Comparison of ENCODE assay signal across 8 mouse cellular contexts in genomic region chr4:118437829-118438253, GRCm38 (mm10). TPM values are rescaled to one million over a fixed set of nuclear protein-coding genes. Genes with fewer than 3 reads are reported as not detected.
DNase-seq lines count a peak whose midpoint lies in the region; ATAC-seq lines count a peak whose summit lies in the region.

No protein-coding gene starts in this region.

- peak overlapping the region; percentile 90 for H3K27ac ChIP-seq in forebrain, embryonic 15.5 days (replicated peaks)
- peak overlapping the region; percentile 86 for H3K27ac ChIP-seq in intestine, embryonic 14.5 days (ENCODE audit: low read depth)
- H3K27ac ChIP-seq in stomach, embryonic 14.5 days (ENCODE audit: low read length): peak overlapping the region; percentile 91

- peak; percentile 71 for DNase-seq in 416B (ENCODE audit: low read depth)
- DNase-seq in Muller cell, postnatal 12 days (ENCODE audit: inconsistent ontology term): peak; percentile 70
- peak; percentile 77 for DNase-seq in intestine, embryonic 14.5 days (ENCODE audit: low spot score)
- DNase-seq in adrenal gland, adult 18-20 months (ENCODE audit: low spot score in 2 of 2): no peak
- DNase-seq in adrenal gland, adult 2 months: no peak

- ATAC-seq in forebrain, embryonic 15.5 days (replicated peaks): peak; percentile 44
- no peak for ATAC-seq in intestine, embryonic 14.5 days (replicated peaks; ENCODE audit: low FRiP score, low TSS enrichment, low read depth)
- ATAC-seq in megakaryocyte, adult 5-6 weeks (ENCODE audit: poor library complexity, severe bottlenecking): peak; percentile 45
- ATAC-seq in stomach, embryonic 14.5 days (ENCODE audit: insufficient number of reproducible peaks, insufficient read depth, low FRiP score, low read depth): no peak

- H3K4me2 ChIP-seq in forebrain, embryonic 15.5 days (replicated peaks): peak overlapping the region; percentile 98
- H3K4me2 ChIP-seq in intestine, embryonic 14.5 days (ENCODE audit: low read length): peak overlapping the region; percentile 77
- H3K4me2 ChIP-seq in stomach, embryonic 14.5 days (replicated peaks; ENCODE audit: low read depth, low read length): peak overlapping the region; percentile 92

- no peaks in the 10 kb centered on the region for H3K9me3 ChIP-seq in forebrain, embryonic 15.5 days
- H3K9me3 ChIP-seq in intestine, embryonic 14.5 days (ENCODE audit: control insufficient read depth, low read length): no peaks in the 10 kb centered on the region
- no peaks in the 10 kb centered on the region for H3K9me3 ChIP-seq in stomach, embryonic 14.5 days (ENCODE audit: control insufficient read depth, low read depth, low read length)

- peak overlapping the region; percentile 63 for H3K4me3 ChIP-seq in forebrain, embryonic 15.5 days
- H3K4me3 ChIP-seq in intestine, embryonic 14.5 days (ENCODE audit: low read depth, low read length): peak overlapping the region; percentile 66
- H3K4me3 ChIP-seq in stomach, embryonic 14.5 days (ENCODE audit: low read depth, low read length): peak overlapping the region; percentile 74

- H3K9ac ChIP-seq in forebrain, embryonic 15.5 days (replicated peaks): peak overlapping the region; percentile 72
- H3K9ac ChIP-seq in intestine, embryonic 14.5 days (ENCODE audit: low read length): peak overlapping the region; percentile 65
- peak overlapping the region; percentile 40 for H3K9ac ChIP-seq in stomach, embryonic 14.5 days (replicated peaks; ENCODE audit: low read depth, low read length)

- H3K4me1 ChIP-seq in forebrain, embryonic 15.5 days: peaks cover 37% of the 10 kb centered on the region
- peaks cover 25% of the 10 kb centered on the region for H3K4me1 ChIP-seq in intestine, embryonic 14.5 days (replicated peaks; ENCODE audit: control insufficient read depth, insufficient read depth, low read length)
- H3K4me1 ChIP-seq in stomach, embryonic 14.5 days (ENCODE audit: control insufficient read depth, insufficient read depth, low read length): peaks cover 20% of the 10 kb centered on the region

- H3K27me3 ChIP-seq in forebrain, embryonic 15.5 days: no peaks in the 10 kb centered on the region
- no peaks in the 10 kb centered on the region for H3K27me3 ChIP-seq in intestine, embryonic 14.5 days (replicated peaks; ENCODE audit: control insufficient read depth, insufficient read depth, low read length)
- H3K27me3 ChIP-seq in stomach, embryonic 14.5 days (ENCODE audit: control insufficient read depth, insufficient read depth, low read length): no peaks in the 10 kb centered on the region

- H3K36me3 ChIP-seq in forebrain, embryonic 15.5 days: peaks cover 5% of the 10 kb centered on the region; the same call in 1 of the 2 replicates
- peaks cover 30% of the 10 kb centered on the region for H3K36me3 ChIP-seq in intestine, embryonic 14.5 days (ENCODE audit: control insufficient read depth, insufficient read depth, low read length)
- H3K36me3 ChIP-seq in stomach, embryonic 14.5 days (ENCODE audit: control insufficient read depth, insufficient read depth, low read length): peaks cover 18% of the 10 kb centered on the region

- WGBS in forebrain, embryonic 15.5 days: 8% methylated on average over 12 of the region's 12 CpGs
- 6% methylated on average over 12 of the region's 12 CpGs for WGBS in intestine, embryonic 14.5 days
- WGBS in stomach, embryonic 14.5 days: 5% methylated on average over 12 of the region's 12 CpGs

RNA-seq across cellular contexts. Expression of gene Cdc20, which starts 0.7 kb away (rescaled TPM):
- 123 and 130 TPM in 2 replicates for polyA plus RNA-seq in forebrain, embryonic 15.5 days (2015; fragmentation: Nextera tagmentation; extraction: Ambion mirVana)
- 259 and 273 TPM in 2 replicates for polyA plus RNA-seq in intestine, embryonic 14.5 days (2014; fragmentation: Nextera tagmentation; extraction: Ambion mirVana)
- total RNA-seq in megakaryocyte, adult 5-6 weeks (2015): 47.3 and 47.8 TPM in 2 replicates
- 81.0 and 83.9 TPM in 2 replicates for total RNA-seq in megakaryocyte, adult 5-6 weeks (2017)
- polyA plus RNA-seq in stomach, embryonic 14.5 days (2014; fragmentation: Nextera tagmentation; extraction: Ambion mirVana): 219 and 230 TPM in 2 replicates
- total RNA-seq in adrenal gland, adult 18-20 months (2021): 1 to 10 TPM; 1.6 to 2.9 TPM
- 1 to 10 TPM; 3.6 to 4.5 TPM for total RNA-seq in adrenal gland, adult 2 months (2021)
- polyA plus RNA-seq in adrenal gland, adult 2 months (2012; rRNA removed): 6.9 and 8.1 TPM in 2 replicates

RNA-seq across cellular contexts. Expression of gene Elovl1, which starts 9.9 kb away (rescaled TPM):
- polyA plus RNA-seq in forebrain, embryonic 15.5 days (2015; fragmentation: Nextera tagmentation; extraction: Ambion mirVana): 21.3 and 21.4 TPM in 2 replicates
- 144 and 152 TPM in 2 replicates for polyA plus RNA-seq in intestine, embryonic 14.5 days (2014; fragmentation: Nextera tagmentation; extraction: Ambion mirVana)
- total RNA-seq in megakaryocyte, adult 5-6 weeks (2015): 88.6 and 93.9 TPM in 2 replicates
- 67.1 and 76.1 TPM in 2 replicates for total RNA-seq in megakaryocyte, adult 5-6 weeks (2017)
- 109 and 110 TPM in 2 replicates for polyA plus RNA-seq in stomach, embryonic 14.5 days (2014; fragmentation: Nextera tagmentation; extraction: Ambion mirVana)
- 10 to 100 TPM; 61.2 to 86.0 TPM for total RNA-seq in adrenal gland, adult 18-20 months (2021)
- total RNA-seq in adrenal gland, adult 2 months (2021): 100 to 1,000 TPM in 1 of 2 experiments, 10 to 100 TPM in 1; 81.0 to 123 TPM
- polyA plus RNA-seq in adrenal gland, adult 2 months (2012; rRNA removed): 158 and 228 TPM in 2 replicates

RNA-seq across cellular contexts. Expression of gene Mpl, which starts 19.5 kb away (rescaled TPM):
- 0.08 and 0.09 TPM in 2 replicates for polyA plus RNA-seq in forebrain, embryonic 15.5 days (2015; fragmentation: Nextera tagmentation; extraction: Ambion mirVana)
- polyA plus RNA-seq in intestine, embryonic 14.5 days (2014; fragmentation: Nextera tagmentation; extraction: Ambion mirVana): 0.31 and 0.46 TPM in 2 replicates
- 0.36 TPM in 1 of 2 replicates, not detected in the other for total RNA-seq in megakaryocyte, adult 5-6 weeks (2015)
- not detected in 2 replicates for total RNA-seq in megakaryocyte, adult 5-6 weeks (2017)
- 0.36 and 0.52 TPM in 2 replicates for polyA plus RNA-seq in stomach, embryonic 14.5 days (2014; fragmentation: Nextera tagmentation; extraction: Ambion mirVana)
- total RNA-seq in adrenal gland, adult 18-20 months (2021): under 1 TPM in 1 of 2 experiments, not detected in 1; 0.22 TPM
- under 1 TPM in 1 of 2 experiments, not detected in 1; 0.17 TPM for total RNA-seq in adrenal gland, adult 2 months (2021)
- 0.04 TPM in 1 of 2 replicates, not detected in the other for polyA plus RNA-seq in adrenal gland, adult 2 months (2012; rRNA removed)

RNA-seq across cellular contexts. Expression of gene Med8, which starts 28.7 kb away (rescaled TPM):
- 115 and 122 TPM in 2 replicates for polyA plus RNA-seq in forebrain, embryonic 15.5 days (2015; fragmentation: Nextera tagmentation; extraction: Ambion mirVana)
- 106 and 109 TPM in 2 replicates for polyA plus RNA-seq in intestine, embryonic 14.5 days (2014; fragmentation: Nextera tagmentation; extraction: Ambion mirVana)
- total RNA-seq in megakaryocyte, adult 5-6 weeks (2015): 76.9 and 102 TPM in 2 replicates
- total RNA-seq in megakaryocyte, adult 5-6 weeks (2017): 82.0 and 106 TPM in 2 replicates
- 87.1 and 99.7 TPM in 2 replicates for polyA plus RNA-seq in stomach, embryonic 14.5 days (2014; fragmentation: Nextera tagmentation; extraction: Ambion mirVana)
- 10 to 100 TPM; 62.3 to 68.5 TPM for total RNA-seq in adrenal gland, adult 18-20 months (2021)
- 10 to 100 TPM; 55.6 to 68.1 TPM for total RNA-seq in adrenal gland, adult 2 months (2021)
- 10.6 and 12.1 TPM in 2 replicates for polyA plus RNA-seq in adrenal gland, adult 2 months (2012; rRNA removed)

RNA-seq across cellular contexts. Expression of gene Szt2, which starts 28.8 kb away (rescaled TPM):
- 10.9 and 12.7 TPM in 2 replicates for polyA plus RNA-seq in forebrain, embryonic 15.5 days (2015; fragmentation: Nextera tagmentation; extraction: Ambion mirVana)
- polyA plus RNA-seq in intestine, embryonic 14.5 days (2014; fragmentation: Nextera tagmentation; extraction: Ambion mirVana): 12.1 and 13.2 TPM in 2 replicates
- total RNA-seq in megakaryocyte, adult 5-6 weeks (2015): 11.2 and 13.6 TPM in 2 replicates
- 4.1 and 5.5 TPM in 2 replicates for total RNA-seq in megakaryocyte, adult 5-6 weeks (2017)
- polyA plus RNA-seq in stomach, embryonic 14.5 days (2014; fragmentation: Nextera tagmentation; extraction: Ambion mirVana): 10.7 and 14.5 TPM in 2 replicates
- 10 to 100 TPM; 13.9 to 19.2 TPM for total RNA-seq in adrenal gland, adult 18-20 months (2021)
- total RNA-seq in adrenal gland, adult 2 months (2021): 10 to 100 TPM; 17.1 to 18.0 TPM
- 36.6 and 39.7 TPM in 2 replicates for polyA plus RNA-seq in adrenal gland, adult 2 months (2012; rRNA removed)

Comparison
In these comparisons a context has a peak if more than half of its experiments do, and no peak if none do; other contexts are left out.
1. DNase-seq: peak in 416B (single experiment), Muller cell, postnatal 12 days (single experiment) and intestine, embryonic 14.5 days (single experiment); none in adrenal gland, adult 18-20 months (0 of 2) and adrenal gland, adult 2 months (single experiment).
2. ATAC-seq: peak in forebrain, embryonic 15.5 days (single experiment) and megakaryocyte, adult 5-6 weeks (single experiment); none in intestine, embryonic 14.5 days (single experiment) and stomach, embryonic 14.5 days (single experiment).
3. RNA of gene Cdc20, which starts 0.7 kb away (polyA plus RNA-seq): 259 to 273 TPM in intestine, embryonic 14.5 days, 219 to 230 TPM in stomach, embryonic 14.5 days and 123 to 130 TPM in forebrain, embryonic 15.5 days; 6.9 to 8.1 TPM in adrenal gland, adult 2 months; every median in the first group is over 10 times any median in the second.
4. Peak in every context shown above with its lines, with median percentiles within 50 percentile points of each other: H3K27ac ChIP-seq, H3K4me2 ChIP-seq, H3K4me3 ChIP-seq and H3K9ac ChIP-seq.